Mouse (Mus musculus) brain, embryonic 14.5 days (tissue): ENCODE results near the gene Zfp786.

ENCODE experiments used
- CTCF ChIP-seq: fragments of 200-500 bp; IDR thresholded peaks from 2 replicates; pipeline ENCODE4 v1.5.1; 2012; ENCODE audit warnings: inconsistent platforms, mild to moderate bottlenecking, moderate library complexity, borderline replicate concordance; ENCODE audit not compliant: insufficient read depth, insufficient read length; ENCODE audit errors: extremely low read depth
- POLR2A ChIP-seq: fragments of 200-500 bp; IDR thresholded peaks from 2 replicates; pipeline ENCODE4 v1.6.1; 2012; ENCODE audit warnings: mild to moderate bottlenecking, inconsistent platforms, borderline replicate concordance; ENCODE audit not compliant: poor library complexity, insufficient read depth, insufficient read length, severe bottlenecking; ENCODE audit errors: extremely low read depth

- no peak for TF ChIP-seq POLR2A
- TF ChIP-seq CTCF = no peak
These were observed 47.5 kb upstream of the Zfp786 start for GRCm38 (mm10) chr6:47878133-47878514.
